Mouse (Mus musculus) kidney, adult 2 months (tissue): ENCODE measurements around the gene Kctd10. TPM values are rescaled to one million over a fixed set of nuclear protein-coding genes. Genes with fewer than 3 reads are reported as not detected.
A peak's percentile ranks its signal among the peaks of the same experiment; 100 is the strongest.

ENCODE experiments used
- DNase-seq: peaks from one replicate; pipeline ENCODE4 v3.0.0; 2021
- H3K27ac ChIP-seq: fragments of 200-500 bp; 2 replicates; pipeline ENCODE4 v1.5.1; 2012; ENCODE audit warnings: low read depth, low read length, control low read depth, inconsistent platforms; ENCODE audit not compliant: insufficient read depth
- H3K27me3 ChIP-seq: fragments of 200-500 bp; replicated peaks from 2 replicates; pipeline ENCODE4 v1.6.1; 2012; ENCODE audit warnings: mild to moderate bottlenecking, moderate library complexity, low read length, inconsistent platforms; ENCODE audit not compliant: control insufficient read depth, insufficient read depth
- H3K36me3 ChIP-seq: fragments of 200-500 bp; 2 replicates; pipeline ENCODE4 v1.6.1; 2012; ENCODE audit warnings: mild to moderate bottlenecking, moderate library complexity, low read length, inconsistent platforms; ENCODE audit not compliant: control insufficient read depth, insufficient read depth
- H3K4me1 ChIP-seq: fragments of 200-500 bp; 2 replicates; pipeline ENCODE4 v1.6.1; 2011; ENCODE audit warnings: low read length; ENCODE audit not compliant: control insufficient read depth, insufficient read depth
- H3K4me3 ChIP-seq: fragments of 200-500 bp; 2 replicates; pipeline ENCODE4 v1.5.1; 2011; ENCODE audit warnings: mild to moderate bottlenecking, low read depth, low read length, control low read depth; ENCODE audit not compliant: insufficient read depth
- CTCF ChIP-seq: fragments of 200-500 bp; conservative IDR thresholded peaks from 2 replicates; pipeline ENCODE4 v1.5.1; 2011; ENCODE audit warnings: low read depth, mild to moderate bottlenecking, control low read depth, low read length, moderate library complexity, mixed read lengths; ENCODE audit not compliant: insufficient read depth, insufficient read length
- POLR2A ChIP-seq: fragments of 200-500 bp; IDR thresholded peaks from one replicate; pipeline ENCODE4 v1.6.1; 2011; ENCODE audit warnings: low read depth, low read length, control low read depth
- WGBS: fragments of 180-500 bp; shearing (Covaris S2); methylation state at CpG from one replicate; pipeline ENCODE4 v1.1.7; 2018; 5-methylcytosine and 5-hydroxymethylcytosine counted together
- polyA plus RNA-seq: library from polyadenylated mRNA; depleted of rRNA; stranded (reverse); fragments of >200 nt; gene quantifications from 2 replicates; pipeline ENCODE4 v1.2.3, GENCODE M21; 2012

The Kctd10 gene
- polyA plus RNA-seq, 1 experiment: 63.8 TPM

- Histone ChIP-seq H3K27me3 (no peaks in the 10 kb centered on the region), H3K4me1 (no peaks in the 10 kb centered on the region), H3K27ac (no peak overlapping the region), H3K36me3 (no peaks in the 10 kb centered on the region), H3K4me3 (no peak overlapping the region)
- TF ChIP-seq POLR2A (no peak), CTCF (no peak)
- no peak for DNase-seq
- 73% methylated on average over 8 of the region's 8 CpGs for WGBS
Measured at GRCm38 (mm10) chr5:114359586-114359985, 20.7 kb downstream of the Kctd10 start.

- H3K27ac ChIP-seq: no peak overlapping the region
- H3K27me3 ChIP-seq: no peaks in the 10 kb centered on the region
- H3K36me3 ChIP-seq: no peaks in the 10 kb centered on the region
- H3K4me3 ChIP-seq: no peak overlapping the region
- TF ChIP-seq POLR2A: no peak
- TF ChIP-seq CTCF: no peak
- 79% methylated on average over 10 of the region's 10 CpGs for WGBS
- no peak for DNase-seq
- no peaks in the 10 kb centered on the region for H3K4me1 ChIP-seq
Measured at GRCm38 (mm10) chr5:114358833-114359232, 21.5 kb downstream of the Kctd10 start.

- Histone ChIP-seq H3K27ac (no peak overlapping the region), H3K36me3 (no peaks in the 10 kb centered on the region)
- DNase-seq: no peak
Measured at GRCm38 (mm10) chr5:114356936-114357751, 23.2 kb downstream of the Kctd10 start.

GRCm38 (mm10) chr5:114356250-114356935 lies 23.9 kb downstream of the Kctd10 start:
- H3K36me3 ChIP-seq: no peaks in the 10 kb centered on the region
- no peak for TF ChIP-seq POLR2A
- peak; percentile 67 for TF ChIP-seq CTCF
- no peaks in the 10 kb centered on the region for H3K4me1 ChIP-seq
- DNase-seq: peak; percentile 88
- H3K27me3 ChIP-seq: no peaks in the 10 kb centered on the region
- no peak overlapping the region for H3K27ac ChIP-seq
- H3K4me3 ChIP-seq: no peak overlapping the region
- WGBS: 16% methylated on average over 7 of the region's 7 CpGs

More at GRCm38 (mm10) chr5:114356936-114357751, 23.2 kb downstream of the Kctd10 start:
- WGBS: 52% methylated on average over 23 of the region's 23 CpGs
- H3K4me3 ChIP-seq: no peak overlapping the region
- TF ChIP-seq CTCF: no peak
- no peak for TF ChIP-seq POLR2A
- H3K27me3 ChIP-seq: no peaks in the 10 kb centered on the region
- H3K4me1 ChIP-seq: no peaks in the 10 kb centered on the region

GRCm38 (mm10) chr5:114351490-114351889 lies 28.8 kb downstream of the Kctd10 start:
- Histone ChIP-seq H3K4me1 (no peaks in the 10 kb centered on the region), H3K4me3 (no peak overlapping the region), H3K27me3 (no peaks in the 10 kb centered on the region), H3K27ac (no peak overlapping the region), H3K36me3 (no peaks in the 10 kb centered on the region)
- 70% methylated on average over 10 of the region's 10 CpGs for WGBS
- no peak for DNase-seq
- 0 out of 2 replicates have a peak, but pooled peaks have one; percentile 20 for TF ChIP-seq CTCF
- no peak for TF ChIP-seq POLR2A

- WGBS: 86% methylated on average over 10 of the region's 10 CpGs
- H3K4me1 ChIP-seq: no peaks in the 10 kb centered on the region
- TF ChIP-seq POLR2A: no peak
- TF ChIP-seq CTCF: no peak
- no peak for DNase-seq
- H3K27me3 ChIP-seq: no peaks in the 10 kb centered on the region
- H3K27ac ChIP-seq: no peak overlapping the region
- no peak overlapping the region for H3K4me3 ChIP-seq
- H3K36me3 ChIP-seq: no peaks in the 10 kb centered on the region
Measured at GRCm38 (mm10) chr5:114347005-114347404, 33.3 kb downstream of the Kctd10 start.

GRCm38 (mm10) chr5:114345538-114345937 lies 34.8 kb downstream of the Kctd10 start:
- WGBS: 62% methylated on average over 3 of the region's 3 CpGs
- TF ChIP-seq POLR2A: no peak
- TF ChIP-seq CTCF: no peak
- H3K4me1 ChIP-seq: no peaks in the 10 kb centered on the region
- no peaks in the 10 kb centered on the region for H3K27me3 ChIP-seq
- no peaks in the 10 kb centered on the region for H3K36me3 ChIP-seq
- DNase-seq: no peak
- H3K27ac ChIP-seq: no peak overlapping the region
- no peak overlapping the region for H3K4me3 ChIP-seq
